Mouse (Mus musculus) megakaryocyte, embryonic 14.5 days (primary cell): ENCODE measurements around the gene 4931400O07Rik.

Experiments used
- FLI1 ChIP-seq: IDR thresholded peaks from 2 replicates; pipeline ENCODE4 v1.6.1; 2012; ENCODE audit warnings: low read length, inconsistent platforms, mixed read lengths
- GATA1 ChIP-seq: IDR thresholded peaks from 3 replicates; pipeline ENCODE4 v1.6.1; 2012; ENCODE audit warnings: mixed read lengths, low read length, inconsistent platforms, borderline replicate concordance

GRCm38 (mm10) chrX:62467691-62468090 is at the start of gene 4931400O07Rik:
- TF ChIP-seq FLI1 (no peak), GATA1 (no peak)
